Mouse (Mus musculus): ENCODE measurements around the gene Ncl. TPM values are rescaled to one million over a fixed set of nuclear protein-coding genes. Genes with fewer than 3 reads are reported as not detected.
A peak's percentile ranks its signal among the peaks of the same experiment; 100 is the strongest.

Gene Ncl
- polyA plus RNA-seq, 1 experiment from 2014 or later, result 502 TPM

DNA sequence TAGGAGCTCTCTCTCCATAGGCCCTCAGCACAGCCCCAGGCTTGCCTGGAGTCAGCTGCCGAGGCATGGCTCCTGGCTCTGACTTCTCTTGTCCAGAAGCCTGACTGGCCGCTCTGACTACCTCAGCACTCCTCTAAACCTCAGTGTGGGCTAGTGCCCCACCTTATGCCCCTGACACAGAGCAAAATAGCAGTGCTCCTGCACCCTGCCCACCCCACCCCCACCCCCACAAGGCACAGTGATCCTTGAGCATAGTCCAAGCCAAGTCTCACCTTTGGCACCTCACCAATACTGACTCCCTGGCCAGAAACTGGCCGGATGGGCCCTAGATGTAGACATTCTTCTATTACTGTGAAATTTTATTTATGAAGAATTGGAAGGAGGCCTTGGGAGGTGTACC is 52.5 kb downstream of the Ncl start:
- DNase-seq (ENCODE audit: low spot score), result no peak
- Histone ChIP-seq H3K9me3 (replicated peaks) (no peaks in the 10 kb centered on the region), H3K27ac (replicated peaks) (no peak overlapping the region), H3K27me3 (ENCODE audit: low read depth, poor library complexity, severe bottlenecking) (peaks cover 66% of the 10 kb centered on the region), H3K4me1 (peaks cover 55% of the 10 kb centered on the region), H3K4me3 (no peak overlapping the region), H3K36me3 (no peaks in the 10 kb centered on the region; the same call in 1 of the 2 replicates)
- WGBS, result 84% methylated on average over 3 of the region's 3 CpGs

DNA sequence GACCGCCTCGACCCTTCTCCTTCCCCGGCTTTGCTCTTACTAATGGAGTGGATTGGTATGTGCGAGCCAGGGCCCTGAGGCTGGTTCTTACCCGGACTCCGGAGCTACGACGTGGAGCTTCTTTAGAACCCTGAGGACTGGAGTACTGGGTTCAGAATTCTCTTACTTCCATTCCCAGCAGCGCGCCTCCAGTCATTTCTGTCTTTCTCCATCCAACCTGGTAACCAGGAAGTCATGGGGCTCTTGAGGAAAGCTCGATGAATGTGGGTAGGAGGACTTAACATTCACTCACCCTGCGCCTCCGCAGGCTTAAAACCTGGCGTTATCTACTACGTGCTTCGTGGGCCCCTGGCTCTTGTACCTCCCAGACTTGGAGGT is 55.3 kb downstream of the Ncl start:
- Histone ChIP-seq H3K36me3 (no peaks in the 10 kb centered on the region; the same call in 1 of the 2 replicates), H3K4me3 (peak overlapping the region; percentile 72), H3K27me3 (ENCODE audit: low read depth, poor library complexity, severe bottlenecking) (peaks cover 88% of the 10 kb centered on the region), H3K27ac (replicated peaks) (peak overlapping the region; percentile 76), H3K4me1 (peaks cover 40% of the 10 kb centered on the region), H3K9me3 (replicated peaks) (no peaks in the 10 kb centered on the region)
- 2% methylated on average over 16 of the region's 16 CpGs for WGBS
- no peak for DNase-seq (ENCODE audit: low spot score)

- H3K4me1 ChIP-seq, result peaks cover 34% of the 10 kb centered on the region
- WGBS, result under 1% methylated on average over 65 of the region's 65 CpGs
- no peaks in the 10 kb centered on the region; the same call in 1 of the 2 replicates for H3K36me3 ChIP-seq
- H3K9me3 ChIP-seq (replicated peaks), result no peaks in the 10 kb centered on the region
- peak; percentile 73 for DNase-seq (ENCODE audit: low spot score)
- H3K27ac ChIP-seq (replicated peaks), result peak overlapping the region; percentile 76
- peak overlapping the region; percentile 72 for H3K4me3 ChIP-seq
- H3K27me3 ChIP-seq (ENCODE audit: low read depth, poor library complexity, severe bottlenecking), result peaks cover 88% of the 10 kb centered on the region
Observed at GRCm38 (mm10) chr1:86303063-86303872, 55.9 kb downstream of the Ncl start.

- H3K27ac ChIP-seq (replicated peaks), result peak within 1 kb of the TSS; percentile 76
- H3K27me3 ChIP-seq (ENCODE audit: low read depth, poor library complexity, severe bottlenecking), result peaks cover 83% of the 10 kb centered on the region
- H3K4me3 ChIP-seq, result peak within 1 kb of the TSS; percentile 72
- H3K9me3 ChIP-seq (replicated peaks), result no peaks in the 10 kb centered on the region
- DNase-seq (ENCODE audit: low spot score), result no peak
- 25% methylated on average over 6 of the region's 6 CpGs for WGBS
- no peaks in the 10 kb centered on the region; the same call in 1 of the 2 replicates for H3K36me3 ChIP-seq
- peaks cover 28% of the 10 kb centered on the region for H3K4me1 ChIP-seq
Observed at GRCm38 (mm10) chr1:86302532-86302931, 56.7 kb downstream of the Ncl start, which contains the start of gene B3gnt7. B3gnt7 (plus strand) TSS chr1:86302832.

GRCm38 (mm10) chr1:86301221-86302091 is 57.7 kb downstream of the Ncl start:
- peaks cover 28% of the 10 kb centered on the region for H3K4me1 ChIP-seq
- peaks cover 80% of the 10 kb centered on the region for H3K27me3 ChIP-seq (ENCODE audit: low read depth, poor library complexity, severe bottlenecking)
- no peaks in the 10 kb centered on the region for H3K9me3 ChIP-seq (replicated peaks)
- no peak overlapping the region for H3K4me3 ChIP-seq
- no peak overlapping the region for H3K27ac ChIP-seq (replicated peaks)
- H3K36me3 ChIP-seq, result no peaks in the 10 kb centered on the region; the same call in 1 of the 2 replicates
- DNase-seq (ENCODE audit: low spot score), result no peak
- WGBS, result 53% methylated on average over 6 of the region's 6 CpGs

- no peak for DNase-seq (ENCODE audit: low spot score)
- Histone ChIP-seq H3K27me3 (ENCODE audit: low read depth, poor library complexity, severe bottlenecking) (peaks cover 80% of the 10 kb centered on the region), H3K36me3 (no peaks in the 10 kb centered on the region; the same call in 1 of the 2 replicates), H3K4me3 (no peak overlapping the region), H3K27ac (replicated peaks) (no peak overlapping the region), H3K4me1 (peaks cover 28% of the 10 kb centered on the region), H3K9me3 (replicated peaks) (no peaks in the 10 kb centered on the region)
- WGBS, result 65% methylated on average over 7 of the region's 7 CpGs
Observed at GRCm38 (mm10) chr1:86300731-86301130, 58.5 kb downstream of the Ncl start.

GRCm38 (mm10) chr1:86300093-86300492 is 59.1 kb downstream of the Ncl start:
- Histone ChIP-seq H3K27me3 (ENCODE audit: low read depth, poor library complexity, severe bottlenecking) (peaks cover 75% of the 10 kb centered on the region), H3K4me3 (no peak overlapping the region), H3K27ac (replicated peaks) (no peak overlapping the region), H3K4me1 (peaks cover 30% of the 10 kb centered on the region), H3K9me3 (replicated peaks) (no peaks in the 10 kb centered on the region), H3K36me3 (no peaks in the 10 kb centered on the region)
- DNase-seq (ENCODE audit: low spot score), result no peak
- WGBS, result 34% methylated on average over 2 of the region's 2 CpGs

Small RNAs within 50 kb of the gene (microRNA-seq; reads per million reads assigned to microRNA genes)
- 43.4 reads per million, percentile 40 among the genes with 10 or more reads in this experiment for gene mmu-mir-3535

Other genes with a start within 250 kb of the Ncl start
- gene Htr2b, start 247.4 kb downstream of the Ncl start, polyA plus RNA-seq (2016; fragmentation: Nextera tagmentation; extraction: Ambion mirVana), result 0.26 and 0.40 TPM in 2 replicates
- gene Gm21972, start 225.8 kb downstream of the Ncl start, polyA plus RNA-seq (2016; fragmentation: Nextera tagmentation; extraction: Ambion mirVana), result 0.22 and 0.27 TPM in 2 replicates
- gene Armc9, start 204.6 kb downstream of the Ncl start, polyA plus RNA-seq (2016; fragmentation: Nextera tagmentation; extraction: Ambion mirVana), result 41.3 and 41.6 TPM in 2 replicates
- gene B3gnt7, start 56.6 kb downstream of the Ncl start, polyA plus RNA-seq (2016; fragmentation: Nextera tagmentation; extraction: Ambion mirVana), result 3.7 and 4.2 TPM in 2 replicates
- gene Nmur1, start 66.8 kb upstream of the Ncl start, polyA plus RNA-seq (2016; fragmentation: Nextera tagmentation; extraction: Ambion mirVana), result not detected in 2 replicates
- 0.07 and 0.11 TPM in 2 replicates for gene Tex44, start 66.9 kb upstream of the Ncl start, polyA plus RNA-seq (2016; fragmentation: Nextera tagmentation; extraction: Ambion mirVana)
- 2,732 and 2,904 TPM in 2 replicates for gene Ptma, start 167.3 kb upstream of the Ncl start, polyA plus RNA-seq (2016; fragmentation: Nextera tagmentation; extraction: Ambion mirVana)
- 78.3 and 78.9 TPM in 2 replicates for gene Pde6d, start 223.2 kb upstream of the Ncl start, polyA plus RNA-seq (2016; fragmentation: Nextera tagmentation; extraction: Ambion mirVana)
- gene Cops7b, start 223.5 kb upstream of the Ncl start, polyA plus RNA-seq (2016; fragmentation: Nextera tagmentation; extraction: Ambion mirVana), result 72.3 and 73.5 TPM in 2 replicates